Mouse (Mus musculus) hindbrain, embryonic 14.5 days (tissue): ENCODE data around the gene Kirrel3. TPM values are rescaled to one million over a fixed set of nuclear protein-coding genes. Genes with fewer than 3 reads are reported as not detected.

Source experiments
- ATAC-seq: fragments of 200-750 bp; cut with Nextera tagmentation; 2 replicates; pipeline ENCODE4 v1.8.0; 2017; ENCODE audit warnings: moderate number of reproducible peaks, mild to moderate bottlenecking, moderate TSS enrichment, moderate library complexity; ENCODE audit not compliant: low FRiP score
- DNase-seq: peaks from one replicate; pipeline ENCODE4 v3.0.0-alpha.2; 2015; ENCODE audit warnings: low spot score
- H3K27ac ChIP-seq: fragments of 300-500 bp; sonication (generic); 2 replicates; pipeline ENCODE4 v1.5.1; 2014; ENCODE audit warnings: mild to moderate bottlenecking, moderate library complexity
- H3K27me3 ChIP-seq: fragments of 300-500 bp; sonication (generic); 2 replicates; pipeline ENCODE4 v1.6.1; 2014; ENCODE audit warnings: mild to moderate bottlenecking, low read length, mixed read lengths; ENCODE audit not compliant: control insufficient read depth, insufficient read depth
- H3K36me3 ChIP-seq: fragments of 300-500 bp; sonication (generic); replicated peaks from 2 replicates; pipeline ENCODE4 v1.6.1; 2014; ENCODE audit not compliant: control insufficient read depth, insufficient read depth
- H3K4me1 ChIP-seq: fragments of 300-500 bp; sonication (generic); replicated peaks from 2 replicates; pipeline ENCODE4 v1.6.1; 2014; ENCODE audit warnings: antibody characterized with exemption, low read length, mixed read lengths; ENCODE audit not compliant: control insufficient read depth, insufficient read depth
- H3K4me2 ChIP-seq: fragments of 300-500 bp; sonication (generic); replicated peaks from 2 replicates; pipeline ENCODE4 v1.6.1; 2014; ENCODE audit warnings: mild to moderate bottlenecking, moderate library complexity
- H3K4me3 ChIP-seq: fragments of 300-500 bp; sonication (generic); replicated peaks from 2 replicates; pipeline ENCODE4 v1.5.1; 2014; ENCODE audit warnings: mild to moderate bottlenecking, low read length
- H3K9ac ChIP-seq: fragments of 300-500 bp; sonication (generic); 2 replicates; pipeline ENCODE4 v1.6.1; 2014
- H3K9me3 ChIP-seq: fragments of 300-500 bp; sonication (generic); 2 replicates; pipeline ENCODE4 v1.6.1; 2016; ENCODE audit warnings: low read length; ENCODE audit not compliant: control insufficient read depth
- whole genome bisulfite sequencing: fragments of 180-500 bp; shearing (Covaris S2); extraction: QIAGEN DNeasy Blood & Tissue Kit; methylation state at CpG from one replicate; pipeline ENCODE4 v1.1.7; 2014; 5-methylcytosine and 5-hydroxymethylcytosine counted together
- polyA plus RNA-seq: library from polyadenylated mRNA; unstranded; fragments of >200 nt; fragmentation: Nextera tagmentation; extraction: Ambion mirVana; gene quantifications from 2 replicates; pipeline ENCODE4 v1.2.1, GENCODE M21; 2014

The Kirrel3 gene
- polyA plus RNA-seq, 1 experiment from 2014 or later: 38.8 TPM

DNA sequence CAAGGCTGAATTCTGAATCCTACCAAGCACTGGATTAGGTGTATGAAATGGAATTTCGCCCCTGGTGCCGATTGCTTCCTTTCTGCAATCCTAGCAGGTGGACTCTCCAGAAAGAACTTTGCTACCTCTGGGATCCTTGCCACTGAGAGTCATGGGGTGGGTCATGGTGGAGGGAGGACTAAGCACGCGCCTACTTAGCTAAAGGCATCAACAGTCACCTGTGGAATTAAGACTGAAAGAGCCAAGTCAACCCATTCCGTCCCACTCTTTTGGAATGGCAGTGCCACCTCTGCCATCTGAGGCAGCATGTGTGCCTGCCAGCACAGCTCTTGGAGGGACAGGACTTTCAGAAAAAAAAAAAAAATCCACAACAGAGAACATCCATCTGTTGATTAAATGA, 4.1 kb downstream of the Kirrel3 start:
- Histone ChIP-seq H3K27ac (no peak overlapping the region), H3K9me3 (no peaks in the 10 kb centered on the region), H3K4me3 (peak overlapping the region; percentile 67), H3K36me3 (no peaks in the 10 kb centered on the region), H3K4me2 (peak overlapping the region; percentile 66), H3K9ac (peak overlapping the region; percentile 68), H3K27me3 (peaks cover 21% of the 10 kb centered on the region; the same call in 1 of the 2 replicates), H3K4me1 (peaks cover 35% of the 10 kb centered on the region)
- ATAC-seq (no peak), DNase-seq (no peak)
- WGBS: 22% methylated on average over 5 of the region's 5 CpGs

DNA sequence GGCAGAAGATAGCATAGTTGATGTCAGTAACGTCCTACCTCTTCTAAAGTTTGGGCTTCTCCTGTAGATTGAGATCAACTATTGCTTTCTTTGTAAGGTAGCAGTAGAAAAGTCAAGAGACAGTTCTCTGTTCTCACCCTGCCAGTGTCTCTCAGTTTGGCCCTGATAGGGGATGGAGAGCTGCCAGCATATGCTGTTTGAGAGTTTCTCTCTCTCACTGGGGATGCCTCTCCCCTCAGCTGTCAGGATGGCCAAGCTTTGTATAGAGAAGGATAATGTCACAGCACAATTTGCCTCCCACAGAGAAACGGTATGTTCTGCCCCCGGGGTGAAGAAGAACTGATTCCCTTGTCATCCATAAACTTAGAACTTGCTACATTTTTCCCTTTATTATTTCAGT, 6.4 kb downstream of the Kirrel3 start:
- ATAC-seq (no peak), DNase-seq (no peak)
- peaks cover 26% of the 10 kb centered on the region for H3K4me1 ChIP-seq
- H3K27me3 ChIP-seq: peaks cover 19% of the 10 kb centered on the region; the same call in 1 of the 2 replicates
- peak overlapping the region; percentile 66 for H3K4me2 ChIP-seq
- no peaks in the 10 kb centered on the region for H3K36me3 ChIP-seq
- WGBS: 39% methylated on average over 3 of the region's 3 CpGs
- no peaks in the 10 kb centered on the region for H3K9me3 ChIP-seq
- peak overlapping the region; percentile 67; the same call in 1 of the 2 replicates for H3K4me3 ChIP-seq
- no peak overlapping the region for H3K27ac ChIP-seq
- no peak overlapping the region for H3K9ac ChIP-seq

DNA sequence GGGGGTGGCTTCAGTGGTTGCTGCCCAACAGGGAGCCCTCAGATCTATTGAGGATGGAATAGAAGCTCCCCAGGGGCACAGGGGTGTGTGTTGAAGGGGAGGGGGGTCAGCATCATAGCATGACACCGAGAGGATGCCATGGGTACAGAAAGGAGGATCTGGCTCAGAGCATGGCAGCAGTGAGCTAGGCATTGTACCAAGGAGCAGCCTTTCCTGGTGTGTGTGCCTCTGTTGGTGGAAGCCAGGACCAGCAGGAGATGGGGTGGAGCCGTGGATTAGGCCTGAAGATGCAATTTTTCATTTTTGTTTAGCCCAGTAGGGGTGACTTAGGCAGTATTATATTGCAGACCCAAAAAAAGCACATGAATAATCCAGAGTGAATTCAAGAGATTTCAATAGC, 7.9 kb downstream of the Kirrel3 start:
- Histone ChIP-seq H3K4me3 (no peak overlapping the region), H3K4me2 (peak overlapping the region; percentile 66; the same call in 1 of the 2 replicates), H3K4me1 (peaks cover 26% of the 10 kb centered on the region), H3K27me3 (peaks cover 19% of the 10 kb centered on the region; the same call in 1 of the 2 replicates), H3K9me3 (no peaks in the 10 kb centered on the region), H3K9ac (no peak overlapping the region), H3K36me3 (no peaks in the 10 kb centered on the region), H3K27ac (no peak overlapping the region)
- WGBS: 14% methylated on average over 2 of the region's 2 CpGs
- DNase-seq (no peak), ATAC-seq (no peak)

DNA sequence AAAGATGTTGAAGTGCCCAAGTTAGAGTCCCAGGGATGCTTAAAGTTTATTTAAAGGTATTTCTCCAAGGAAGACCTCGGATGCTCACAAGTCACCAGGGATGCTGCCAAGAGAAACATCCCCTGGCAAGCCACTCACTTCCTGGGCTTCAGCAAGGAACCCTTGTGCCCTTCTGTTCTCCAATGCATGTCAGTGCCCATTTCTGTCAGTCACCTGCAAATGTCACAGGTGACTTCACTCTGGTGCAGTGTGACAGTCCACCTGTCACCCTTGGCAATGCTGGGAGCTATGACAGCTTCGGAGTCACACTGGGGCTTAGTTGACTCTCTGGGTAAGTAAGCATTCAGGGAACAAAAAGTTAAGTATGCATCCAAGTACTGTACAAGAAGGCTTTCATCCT, 12.4 kb downstream of the Kirrel3 start:
- peaks cover 10% of the 10 kb centered on the region; the same call in 1 of the 2 replicates for H3K4me1 ChIP-seq
- no peak for ATAC-seq
- no peak overlapping the region for H3K4me2 ChIP-seq
- DNase-seq: no peak
- H3K27ac ChIP-seq: no peak overlapping the region
- H3K9me3 ChIP-seq: no peaks in the 10 kb centered on the region
- H3K27me3 ChIP-seq: 0 out of 2 replicates have a peak, but pooled peaks cover 4% of the 10 kb centered on the region
- no peaks in the 10 kb centered on the region for H3K36me3 ChIP-seq
- H3K9ac ChIP-seq: no peak overlapping the region
- no peak overlapping the region for H3K4me3 ChIP-seq
- 79% methylated on average over 2 of the region's 2 CpGs for WGBS

DNA sequence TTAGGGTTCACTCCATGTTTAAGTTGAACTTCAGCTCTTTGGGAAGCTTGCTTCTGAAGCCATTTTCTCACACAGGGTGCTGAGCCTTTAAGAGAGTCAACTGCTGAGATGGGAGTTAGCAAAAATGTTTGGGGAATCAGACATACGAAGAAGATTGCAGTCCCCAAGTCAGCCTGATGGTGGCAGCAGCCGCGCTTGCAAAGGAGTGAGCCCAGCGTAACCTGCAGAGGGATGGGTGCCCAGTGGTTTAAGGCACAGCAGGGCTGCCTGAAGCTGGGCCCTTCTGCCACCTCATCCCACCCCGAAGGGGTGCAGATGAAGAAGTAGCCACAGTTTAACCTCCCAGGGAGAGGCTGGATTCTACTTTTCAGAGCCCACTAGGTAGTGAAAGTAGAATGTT, 13.0 kb downstream of the Kirrel3 start:
- WGBS: 8% methylated on average over 5 of the region's 5 CpGs
- Histone ChIP-seq H3K9me3 (no peaks in the 10 kb centered on the region), H3K4me3 (no peak overlapping the region), H3K4me1 (peaks cover 10% of the 10 kb centered on the region; the same call in 1 of the 2 replicates), H3K36me3 (no peaks in the 10 kb centered on the region), H3K4me2 (no peak overlapping the region), H3K27ac (no peak overlapping the region), H3K9ac (no peak overlapping the region), H3K27me3 (0 out of 2 replicates have a peak, but pooled peaks cover 4% of the 10 kb centered on the region)
- peak; percentile 84; the same call in 1 of the 2 replicates for ATAC-seq
- peak; percentile 91 for DNase-seq

DNA sequence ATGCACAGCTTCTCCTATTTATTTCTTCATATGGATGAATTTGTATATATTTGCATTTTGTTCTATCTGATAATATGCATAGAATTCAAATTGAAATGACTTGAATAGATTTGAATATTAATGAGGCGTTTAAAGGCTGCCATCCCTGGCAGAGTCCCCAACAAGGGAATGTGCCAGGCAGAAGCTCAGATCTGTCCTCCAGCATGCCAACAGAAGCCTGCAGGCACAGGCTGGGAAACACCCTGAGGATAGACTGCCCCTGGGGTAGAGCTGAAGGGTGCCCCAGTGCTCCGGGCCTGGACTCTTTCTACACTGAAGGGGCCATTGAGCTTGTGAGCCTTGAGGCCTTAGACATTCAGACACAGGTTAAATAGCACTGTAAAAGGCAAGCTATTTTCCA, 21.5 kb downstream of the Kirrel3 start:
- no peak for DNase-seq
- Histone ChIP-seq H3K9ac (no peak overlapping the region), H3K27ac (no peak overlapping the region; the same call in 1 of the 2 replicates), H3K9me3 (no peaks in the 10 kb centered on the region), H3K36me3 (no peaks in the 10 kb centered on the region), H3K27me3 (no peaks in the 10 kb centered on the region), H3K4me3 (no peak overlapping the region), H3K4me1 (peaks cover 3% of the 10 kb centered on the region; the same call in 1 of the 2 replicates), H3K4me2 (no peak overlapping the region)
- ATAC-seq: peak; percentile 73; the same call in 1 of the 2 replicates
- WGBS: 54% methylated on average over 2 of the region's 2 CpGs

DNA sequence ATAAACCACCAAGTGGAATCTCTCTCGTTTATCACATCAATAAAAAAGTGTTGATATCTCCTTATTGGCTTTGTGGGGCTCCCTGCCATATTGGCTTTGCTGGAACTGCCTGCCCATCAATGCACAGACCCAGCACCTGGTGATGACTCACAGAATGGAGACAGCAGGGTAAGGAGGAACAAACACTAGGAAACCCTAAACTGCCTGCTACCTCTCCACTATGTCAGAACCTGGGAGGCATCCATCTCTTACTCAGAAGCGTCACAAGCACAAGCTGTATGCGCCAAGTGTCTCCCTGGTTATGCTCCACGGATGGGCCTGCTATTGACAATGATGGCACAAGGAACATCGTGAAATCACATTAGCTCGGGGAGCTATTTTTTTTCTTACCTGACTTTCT, 33.2 kb downstream of the Kirrel3 start:
- WGBS: 87% methylated on average over 6 of the region's 6 CpGs
- Histone ChIP-seq H3K27me3 (no peaks in the 10 kb centered on the region), H3K9me3 (no peaks in the 10 kb centered on the region), H3K9ac (no peak overlapping the region), H3K4me2 (no peak overlapping the region), H3K36me3 (no peaks in the 10 kb centered on the region), H3K4me3 (no peak overlapping the region), H3K4me1 (no peaks in the 10 kb centered on the region), H3K27ac (no peak overlapping the region)
- ATAC-seq: no peak
- no peak for DNase-seq

DNA sequence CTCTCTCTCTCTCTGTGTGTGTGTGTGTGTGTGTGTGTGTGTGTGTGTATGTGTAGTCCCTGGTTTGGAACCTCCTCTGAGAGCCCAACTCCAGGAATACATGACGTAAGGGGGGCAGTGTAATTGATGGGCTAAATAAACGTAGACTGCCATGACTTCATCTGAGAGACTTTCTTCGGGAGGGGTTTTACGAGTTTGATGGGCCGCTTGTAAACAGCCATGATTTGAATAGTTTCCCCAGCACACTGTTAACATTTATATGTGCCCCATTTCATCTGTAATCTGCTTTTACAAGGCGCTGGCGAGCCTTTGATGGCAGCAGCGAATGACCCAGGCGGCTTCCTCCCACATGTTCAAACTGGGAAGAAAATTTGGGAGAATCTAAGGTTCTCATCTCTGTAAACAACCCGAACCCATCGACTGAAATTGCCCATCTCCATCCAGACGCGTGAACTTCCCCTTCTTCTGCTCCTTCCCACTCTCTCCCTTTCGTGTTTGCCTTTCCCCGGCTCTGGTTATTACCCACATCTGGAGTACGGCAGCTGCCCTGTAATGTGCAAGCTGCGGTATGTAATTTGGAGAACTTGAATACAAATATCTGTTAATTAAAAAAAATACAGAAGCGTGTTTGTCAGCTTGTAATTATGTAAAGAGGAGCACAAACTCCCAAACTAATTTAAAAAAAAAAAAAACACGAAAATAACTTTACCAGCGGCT, 34.7 kb downstream of the Kirrel3 start:
- 83% methylated on average over 20 of the region's 20 CpGs for WGBS
- no peak overlapping the region for H3K27ac ChIP-seq
- H3K36me3 ChIP-seq: no peaks in the 10 kb centered on the region
- no peaks in the 10 kb centered on the region for H3K4me1 ChIP-seq
- H3K9ac ChIP-seq: no peak overlapping the region
- DNase-seq: no peak
- H3K4me3 ChIP-seq: no peak overlapping the region
- no peaks in the 10 kb centered on the region for H3K9me3 ChIP-seq
- no peak for ATAC-seq
- no peaks in the 10 kb centered on the region for H3K27me3 ChIP-seq
- no peak overlapping the region for H3K4me2 ChIP-seq

DNA sequence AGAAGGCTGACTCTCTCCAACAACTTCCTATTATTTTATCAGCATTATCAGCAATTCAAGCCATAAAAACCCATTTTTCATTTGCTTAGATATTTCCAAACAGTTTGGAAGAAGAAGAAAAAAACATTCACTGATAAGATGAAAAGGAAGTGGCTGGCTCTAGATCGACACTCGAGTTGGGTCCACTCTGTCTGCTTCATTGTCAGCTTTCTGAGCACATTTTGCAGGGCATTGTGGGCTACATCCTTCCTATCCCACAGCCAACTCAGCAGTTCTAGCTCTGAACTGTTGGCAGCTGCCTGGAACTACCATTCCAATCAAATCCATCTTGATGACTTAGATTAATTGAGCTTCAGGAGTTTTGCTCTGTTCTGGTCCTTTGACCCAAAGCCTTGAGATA, 40.0 kb downstream of the Kirrel3 start:
- Histone ChIP-seq H3K36me3 (no peaks in the 10 kb centered on the region), H3K27me3 (no peaks in the 10 kb centered on the region), H3K27ac (peak overlapping the region; percentile 12; the same call in 1 of the 2 replicates), H3K4me3 (no peak overlapping the region), H3K9me3 (no peaks in the 10 kb centered on the region), H3K4me1 (no peaks in the 10 kb centered on the region), H3K4me2 (no peak overlapping the region), H3K9ac (no peak overlapping the region)
- no peak for DNase-seq
- ATAC-seq: no peak
- WGBS: 57% methylated on average over 2 of the region's 2 CpGs
